Mouse (Mus musculus) forebrain, embryonic 13.5 days (tissue): ENCODE results near the gene Pdcd1lg2. TPM values are rescaled to one million over a fixed set of nuclear protein-coding genes. Genes with fewer than 3 reads are reported as not detected.
A peak's percentile ranks its signal among the peaks of the same experiment; 100 is the strongest.
"Not testable (repeated sequence)": the region's sequence is repeated elsewhere in the genome, so short reads cannot be mapped to it uniquely, and the experiment has no call there.

ENCODE experiments used
- ATAC-seq: fragments of 200-750 bp; cut with Nextera tagmentation; 2 replicates; pipeline ENCODE4 v1.8.0; 2017
- H3K27ac ChIP-seq: fragments of 300-500 bp; sonication (generic); 2 replicates; pipeline ENCODE4 v1.5.1; 2015; ENCODE audit warnings: inconsistent platforms, mild to moderate bottlenecking, moderate library complexity
- H3K27me3 ChIP-seq: fragments of 300-500 bp; sonication (generic); 2 replicates; pipeline ENCODE4 v1.6.1; 2015; ENCODE audit warnings: mild to moderate bottlenecking, inconsistent platforms
- H3K36me3 ChIP-seq: fragments of 300-500 bp; sonication (generic); 2 replicates; pipeline ENCODE4 v1.6.1; 2015; ENCODE audit warnings: mild to moderate bottlenecking, inconsistent platforms; ENCODE audit not compliant: poor library complexity, severe bottlenecking
- H3K4me1 ChIP-seq: fragments of 300-500 bp; sonication (generic); 2 replicates; pipeline ENCODE4 v1.6.1; 2015; ENCODE audit warnings: inconsistent platforms
- H3K4me2 ChIP-seq: fragments of 300-500 bp; sonication (generic); 2 replicates; pipeline ENCODE4 v1.6.1; 2015; ENCODE audit warnings: inconsistent platforms, mild to moderate bottlenecking, moderate library complexity
- H3K4me3 ChIP-seq: fragments of 300-500 bp; sonication (generic); 2 replicates; pipeline ENCODE4 v1.5.1; 2015; ENCODE audit warnings: mild to moderate bottlenecking, inconsistent platforms
- H3K9ac ChIP-seq: fragments of 300-500 bp; sonication (generic); 2 replicates; pipeline ENCODE4 v1.6.1; 2015; ENCODE audit warnings: mild to moderate bottlenecking, inconsistent platforms
- H3K9me3 ChIP-seq: fragments of 300-500 bp; sonication (generic); replicated peaks from 2 replicates; pipeline ENCODE4 v1.6.1; 2016; ENCODE audit warnings: inconsistent platforms
- WGBS: fragments of 180-500 bp; shearing (Covaris S2); methylation state at CpG from one replicate; pipeline ENCODE4 v1.1.7; 2015; 5-methylcytosine and 5-hydroxymethylcytosine counted together
- polyA plus RNA-seq: library from polyadenylated mRNA; unstranded; fragments of >200 nt; fragmentation: Nextera tagmentation; extraction: Ambion mirVana; gene quantifications from 2 replicates; pipeline ENCODE4 v1.2.1, GENCODE M21; 2015

Gene Pdcd1lg2
- polyA plus RNA-seq, 1 experiment from 2014 or later: not detected

DNA sequence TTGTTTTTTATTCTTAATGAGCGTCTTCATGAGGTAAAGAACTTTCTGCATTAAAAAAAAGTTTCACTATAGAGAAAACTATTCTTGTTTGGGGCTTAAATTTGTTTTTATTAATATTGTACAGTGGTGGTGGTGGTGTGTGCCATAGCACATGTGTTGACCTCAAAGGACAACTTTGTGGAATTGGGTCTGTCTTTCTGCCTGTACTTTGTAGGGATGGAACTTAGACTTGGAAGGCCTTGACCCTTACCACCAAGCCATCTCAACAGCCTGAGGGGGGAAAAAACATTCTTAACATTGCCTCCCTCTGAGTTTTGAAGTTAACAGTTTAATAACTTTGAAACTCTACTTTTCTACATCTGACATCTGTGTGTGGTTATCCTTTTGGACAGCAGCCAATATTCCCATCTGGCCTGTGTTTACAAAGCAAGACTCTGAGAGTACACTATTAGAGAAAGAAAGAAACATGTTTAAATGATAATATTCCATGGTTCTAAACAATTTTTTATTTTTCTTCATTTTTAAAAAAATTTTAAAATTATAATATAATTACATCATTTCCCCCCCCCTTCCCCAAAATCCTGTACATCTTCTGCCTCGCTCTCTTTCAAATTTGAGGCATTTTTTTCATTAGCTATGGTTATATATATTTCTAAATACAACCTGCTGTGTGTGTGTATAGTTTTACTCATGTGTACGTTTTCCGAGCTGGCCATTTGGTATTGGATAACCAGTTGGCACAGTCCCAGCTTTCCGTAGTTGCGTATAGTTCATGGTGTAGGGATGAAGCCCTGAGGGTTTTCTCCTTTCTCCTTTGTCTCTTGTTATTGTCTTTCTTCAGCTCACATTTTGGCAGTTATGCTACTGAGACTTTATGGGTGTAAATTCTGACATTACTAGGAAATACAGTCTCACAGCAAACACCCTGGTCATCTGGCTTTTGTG is 2.0 kb downstream of the Pdcd1lg2 start:
- H3K9ac ChIP-seq: no peak overlapping the region
- peak; percentile 70; the same call in 1 of the 2 replicates for ATAC-seq
- H3K36me3 ChIP-seq: no peaks in the 10 kb centered on the region
- no peak overlapping the region for H3K27ac ChIP-seq
- H3K9me3 ChIP-seq: no peaks in the 10 kb centered on the region
- H3K4me1 ChIP-seq: no peaks in the 10 kb centered on the region; the same call in 1 of the 2 replicates
- no peaks in the 10 kb centered on the region for H3K27me3 ChIP-seq
- H3K4me2 ChIP-seq: no peak overlapping the region
- no peak overlapping the region for H3K4me3 ChIP-seq
- 75% methylated on average over 6 of the region's 6 CpGs for WGBS

DNA sequence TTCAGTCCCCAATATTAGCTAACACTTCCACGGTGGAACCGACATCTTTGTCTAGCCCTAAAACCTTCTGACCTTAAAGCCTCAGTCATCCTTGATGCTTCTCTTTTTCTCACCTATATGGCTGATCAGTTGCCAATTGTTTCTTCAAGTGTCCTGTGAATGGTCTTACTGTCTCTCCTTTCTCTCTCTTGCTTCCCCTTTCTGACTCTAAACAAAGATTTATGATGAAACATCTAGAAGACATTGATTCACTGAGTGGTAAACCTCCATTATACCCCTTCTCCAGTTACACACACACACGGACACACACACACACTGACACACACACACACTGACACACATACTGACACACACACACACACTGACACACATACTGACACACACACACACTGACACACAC is 3.8 kb downstream of the Pdcd1lg2 start:
- Histone ChIP-seq H3K4me1 (no peaks in the 10 kb centered on the region; the same call in 1 of the 2 replicates), H3K27me3 (no peaks in the 10 kb centered on the region), H3K9ac (no peak overlapping the region), H3K27ac (no peak overlapping the region), H3K4me2 (no peak overlapping the region), H3K9me3 (no peaks in the 10 kb centered on the region), H3K36me3 (no peaks in the 10 kb centered on the region), H3K4me3 (no peak overlapping the region)
- no peak for ATAC-seq
- 90% methylated on average over 3 of the region's 3 CpGs for WGBS

DNA sequence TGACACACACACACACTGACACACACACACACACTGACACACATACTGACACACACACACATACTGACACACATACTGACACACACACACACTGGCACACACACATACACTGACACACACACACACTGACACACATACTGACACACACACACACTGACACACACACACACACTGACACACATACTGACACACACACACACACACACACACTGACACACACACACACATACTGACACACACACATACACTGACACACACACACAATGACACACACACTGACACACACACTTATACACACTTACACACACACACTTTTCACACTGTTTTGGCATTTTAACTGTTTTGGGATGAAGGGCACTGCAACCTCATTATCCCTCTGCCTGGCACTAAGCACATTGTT is 4.2 kb downstream of the Pdcd1lg2 start:
- not testable (repeated sequence) for H3K36me3 ChIP-seq, H3K27me3 ChIP-seq, H3K9ac ChIP-seq, H3K9me3 ChIP-seq, H3K27ac ChIP-seq, ATAC-seq, H3K4me2 ChIP-seq, H3K4me3 ChIP-seq, H3K4me1 ChIP-seq

DNA sequence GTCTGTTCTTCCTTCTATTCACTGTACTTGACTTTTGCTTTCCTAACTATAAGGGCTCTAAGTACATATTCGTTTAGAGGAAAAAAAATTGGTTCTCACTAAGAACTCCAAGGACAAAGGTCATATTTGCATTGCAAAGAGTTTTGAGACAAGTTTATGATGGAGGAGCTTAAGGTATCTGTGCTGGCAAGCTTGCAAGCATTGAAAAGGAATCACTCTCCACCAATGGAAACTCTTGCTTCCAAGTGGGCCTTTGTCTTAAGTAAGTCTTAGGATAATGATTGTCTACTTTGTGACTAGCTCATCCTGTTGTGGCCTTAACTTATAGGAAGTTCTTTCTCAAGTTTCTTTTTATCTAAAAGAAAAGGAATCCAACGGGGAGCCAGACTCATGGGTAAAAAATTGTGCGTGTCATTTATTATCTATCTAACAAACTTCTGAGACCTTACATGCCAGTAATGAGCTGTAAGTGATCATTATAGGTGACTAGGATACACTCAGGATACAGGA is 5.7 kb downstream of the Pdcd1lg2 start:
- Histone ChIP-seq H3K4me2 (no peak overlapping the region), H3K4me3 (no peak overlapping the region), H3K36me3 (no peaks in the 10 kb centered on the region), H3K9ac (no peak overlapping the region), H3K4me1 (no peaks in the 10 kb centered on the region; the same call in 1 of the 2 replicates), H3K27ac (no peak overlapping the region), H3K9me3 (no peaks in the 10 kb centered on the region), H3K27me3 (no peaks in the 10 kb centered on the region)
- ATAC-seq: no peak
- 75% methylated on average over 3 of the region's 3 CpGs for WGBS

DNA sequence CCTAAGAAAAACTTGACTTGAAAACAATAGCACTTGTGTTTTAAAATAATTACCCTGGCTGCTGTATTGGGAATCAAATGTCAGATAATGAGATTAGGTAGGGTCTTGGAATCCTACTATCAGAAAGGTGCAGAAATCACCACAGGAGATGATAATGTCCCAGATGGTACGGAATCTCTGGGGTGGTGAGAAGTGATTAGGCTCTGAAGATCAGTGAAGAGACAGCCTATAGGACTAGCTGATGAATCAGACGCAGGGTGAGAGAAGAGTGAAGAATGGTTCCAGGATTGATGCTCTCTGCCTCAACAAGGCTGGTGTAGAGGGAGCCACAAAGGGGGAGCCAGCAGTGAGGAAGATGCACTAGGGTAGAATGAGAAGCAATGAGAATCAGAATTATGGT is 6.5 kb downstream of the Pdcd1lg2 start:
- Histone ChIP-seq H3K9ac (no peak overlapping the region), H3K27ac (no peak overlapping the region), H3K9me3 (no peaks in the 10 kb centered on the region), H3K4me3 (no peak overlapping the region), H3K27me3 (no peaks in the 10 kb centered on the region), H3K4me1 (no peaks in the 10 kb centered on the region; the same call in 1 of the 2 replicates), H3K4me2 (no peak overlapping the region), H3K36me3 (no peaks in the 10 kb centered on the region)
- 67% methylated on average over 2 of the region's 2 CpGs for WGBS
- no peak for ATAC-seq

DNA sequence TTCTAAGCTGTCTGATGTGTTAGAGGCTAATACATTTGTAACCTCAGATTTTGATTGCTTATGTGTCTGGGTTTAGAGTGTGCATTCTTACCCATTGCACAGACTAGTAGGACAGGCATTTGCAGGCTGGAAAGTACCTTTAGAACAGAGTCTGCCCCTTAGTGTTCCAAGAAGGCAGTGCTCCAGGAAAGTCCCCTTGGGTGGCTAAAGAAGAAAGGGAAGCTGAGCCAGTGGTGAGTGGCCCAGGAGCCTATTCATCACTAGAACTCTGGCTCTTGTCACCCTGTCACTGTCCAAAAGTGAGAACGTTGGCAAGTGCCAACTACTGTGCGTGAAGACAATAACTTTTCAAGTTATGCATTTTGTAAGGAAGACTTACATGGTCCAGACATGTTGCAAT is 7.2 kb downstream of the Pdcd1lg2 start:
- H3K4me3 ChIP-seq: no peak overlapping the region
- 94% methylated on average over 2 of the region's 2 CpGs for WGBS
- no peak overlapping the region for H3K9ac ChIP-seq
- no peaks in the 10 kb centered on the region for H3K27me3 ChIP-seq
- H3K4me2 ChIP-seq: no peak overlapping the region
- no peaks in the 10 kb centered on the region; the same call in 1 of the 2 replicates for H3K4me1 ChIP-seq
- H3K9me3 ChIP-seq: no peaks in the 10 kb centered on the region
- no peak overlapping the region for H3K27ac ChIP-seq
- H3K36me3 ChIP-seq: no peaks in the 10 kb centered on the region
- no peak for ATAC-seq

DNA sequence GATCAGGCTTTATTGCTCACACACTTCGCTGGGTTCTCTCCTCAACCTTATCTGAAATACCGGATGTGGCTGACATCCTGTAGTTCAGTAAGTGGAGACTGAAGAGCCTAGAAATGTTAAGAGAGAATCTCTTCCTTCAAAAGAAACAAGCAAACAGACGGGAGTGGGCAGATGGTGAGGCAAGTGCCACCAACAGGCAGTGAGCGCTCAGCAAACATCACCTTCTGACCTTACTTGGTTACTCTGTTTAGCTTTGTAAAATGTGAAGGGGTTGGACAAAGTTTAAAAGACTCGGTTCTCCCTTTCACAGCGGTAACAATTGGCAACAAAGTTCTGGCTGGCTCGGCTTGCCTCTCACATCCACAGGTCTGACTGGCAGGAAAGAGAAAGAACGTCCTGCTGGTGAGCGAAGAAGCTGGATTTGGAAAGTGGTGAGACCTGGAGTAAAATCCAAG is 8.0 kb downstream of the Pdcd1lg2 start:
- Histone ChIP-seq H3K36me3 (no peaks in the 10 kb centered on the region), H3K9ac (no peak overlapping the region), H3K4me3 (no peak overlapping the region), H3K27ac (no peak overlapping the region), H3K4me2 (no peak overlapping the region), H3K4me1 (no peaks in the 10 kb centered on the region), H3K9me3 (no peaks in the 10 kb centered on the region), H3K27me3 (no peaks in the 10 kb centered on the region)
- no peak for ATAC-seq
- 46% methylated on average over 9 of the region's 9 CpGs for WGBS

DNA sequence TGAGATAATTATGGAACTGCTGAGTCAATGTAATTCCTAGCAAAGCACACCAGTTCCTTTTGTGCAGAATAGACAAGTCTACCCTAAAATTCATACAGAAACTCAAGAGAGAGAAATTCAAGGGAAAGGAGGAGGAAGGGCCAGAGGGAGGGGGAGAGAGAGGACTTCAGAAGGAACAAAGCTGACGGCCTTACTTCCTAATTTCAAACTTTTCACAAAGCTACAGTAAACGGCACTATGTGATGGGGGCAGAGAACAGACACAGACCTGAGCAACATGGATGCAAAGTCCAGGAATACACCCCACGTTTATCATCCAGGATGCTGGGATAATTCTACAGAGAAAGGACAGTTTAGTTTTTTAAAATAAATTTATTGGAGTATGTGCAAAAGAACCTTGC is 8.8 kb downstream of the Pdcd1lg2 start:
- H3K4me1 ChIP-seq: no peaks in the 10 kb centered on the region
- H3K27me3 ChIP-seq: no peaks in the 10 kb centered on the region
- H3K9ac ChIP-seq: no peak overlapping the region
- no peaks in the 10 kb centered on the region for H3K9me3 ChIP-seq
- H3K4me3 ChIP-seq: no peak overlapping the region
- H3K27ac ChIP-seq: no peak overlapping the region
- no peaks in the 10 kb centered on the region for H3K36me3 ChIP-seq
- ATAC-seq: no peak
- no peak overlapping the region for H3K4me2 ChIP-seq
- WGBS: 70% methylated on average over 3 of the region's 3 CpGs

DNA sequence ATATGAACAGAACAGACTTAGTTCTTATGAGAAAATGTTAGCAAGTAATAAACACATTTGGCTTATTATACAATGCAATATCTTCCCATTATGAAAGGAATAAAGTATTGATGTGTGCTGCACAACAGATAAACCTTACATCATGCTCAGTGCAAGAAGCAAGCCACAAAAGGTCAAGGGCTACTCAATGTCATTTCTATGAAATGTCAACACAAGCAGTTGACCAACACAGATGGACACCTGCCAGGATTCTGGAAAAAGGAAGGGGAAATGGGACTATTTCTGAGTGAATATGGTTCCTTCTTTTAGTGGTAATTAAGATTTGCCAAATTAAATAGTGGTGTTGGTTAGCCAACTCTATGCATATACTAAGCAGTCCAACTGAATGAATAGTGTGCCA is 9.2 kb downstream of the Pdcd1lg2 start:
- Histone ChIP-seq H3K4me2 (no peak overlapping the region), H3K27me3 (no peaks in the 10 kb centered on the region), H3K27ac (no peak overlapping the region), H3K9me3 (no peaks in the 10 kb centered on the region), H3K4me3 (no peak overlapping the region), H3K4me1 (no peaks in the 10 kb centered on the region), H3K36me3 (no peaks in the 10 kb centered on the region), H3K9ac (no peak overlapping the region)
- no peak for ATAC-seq

DNA sequence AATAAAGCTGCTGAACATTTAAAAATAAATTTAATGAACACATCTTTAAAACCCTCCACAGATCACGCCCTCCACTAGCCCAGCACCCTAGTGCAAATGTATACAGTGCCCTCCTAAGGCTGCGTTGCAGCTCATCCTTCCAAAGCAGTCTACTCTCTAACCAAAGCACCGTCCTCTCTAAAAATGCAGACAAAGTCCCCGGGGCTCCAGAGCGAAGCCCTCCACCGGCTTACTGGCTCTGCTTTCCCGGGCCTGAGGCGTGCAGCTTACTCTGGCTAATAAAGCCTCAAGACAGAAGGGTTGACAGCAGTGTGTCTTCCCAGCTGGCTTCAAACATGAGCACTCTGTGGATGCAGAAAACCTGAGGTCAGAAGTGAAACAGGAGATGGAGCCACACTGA is 9.7 kb downstream of the Pdcd1lg2 start:
- H3K9ac ChIP-seq: no peak overlapping the region
- H3K4me3 ChIP-seq: no peak overlapping the region
- no peaks in the 10 kb centered on the region for H3K36me3 ChIP-seq
- ATAC-seq: no peak
- H3K4me2 ChIP-seq: no peak overlapping the region
- H3K27ac ChIP-seq: no peak overlapping the region
- H3K27me3 ChIP-seq: no peaks in the 10 kb centered on the region
- no peaks in the 10 kb centered on the region for H3K4me1 ChIP-seq
- H3K9me3 ChIP-seq: no peaks in the 10 kb centered on the region
- WGBS: 83% methylated on average over 8 of the region's 8 CpGs

DNA sequence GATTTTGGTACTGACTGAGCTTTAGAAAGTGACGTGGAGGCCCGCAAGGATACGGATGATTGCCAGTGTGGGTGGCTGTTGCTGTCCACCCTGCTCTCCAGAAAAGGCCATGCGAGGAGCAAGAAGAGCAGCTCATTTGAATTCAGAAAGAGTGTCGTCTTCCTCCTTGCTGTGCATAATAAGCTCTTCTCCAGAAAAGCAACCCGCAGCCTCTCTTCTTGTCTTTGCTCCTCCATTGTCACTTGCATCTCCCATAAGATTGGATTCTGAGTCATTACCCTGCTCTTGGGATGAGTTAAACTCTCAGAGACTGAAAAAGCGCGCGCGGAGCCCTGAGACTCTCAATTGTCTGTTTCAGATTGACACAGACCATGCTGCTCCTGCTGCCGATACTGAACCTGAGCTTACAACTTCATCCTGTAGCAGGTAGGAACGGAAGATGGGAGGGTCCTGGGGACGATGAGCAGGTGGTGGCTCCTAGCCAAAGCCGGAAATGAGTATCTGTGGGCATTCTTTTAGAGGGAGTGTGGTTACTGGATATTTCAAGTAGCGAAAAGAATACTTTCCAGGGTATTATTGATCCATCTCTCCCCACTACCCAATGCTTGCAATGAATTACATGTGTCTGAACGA is 11.4 kb downstream of the Pdcd1lg2 start:
- no peak overlapping the region for H3K4me3 ChIP-seq
- H3K4me2 ChIP-seq: no peak overlapping the region
- WGBS: 82% methylated on average over 16 of the region's 16 CpGs
- no peak overlapping the region for H3K9ac ChIP-seq
- H3K27me3 ChIP-seq: no peaks in the 10 kb centered on the region
- H3K4me1 ChIP-seq: no peaks in the 10 kb centered on the region
- no peaks in the 10 kb centered on the region for H3K36me3 ChIP-seq
- ATAC-seq: no peak
- no peak overlapping the region for H3K27ac ChIP-seq
- no peaks in the 10 kb centered on the region for H3K9me3 ChIP-seq

DNA sequence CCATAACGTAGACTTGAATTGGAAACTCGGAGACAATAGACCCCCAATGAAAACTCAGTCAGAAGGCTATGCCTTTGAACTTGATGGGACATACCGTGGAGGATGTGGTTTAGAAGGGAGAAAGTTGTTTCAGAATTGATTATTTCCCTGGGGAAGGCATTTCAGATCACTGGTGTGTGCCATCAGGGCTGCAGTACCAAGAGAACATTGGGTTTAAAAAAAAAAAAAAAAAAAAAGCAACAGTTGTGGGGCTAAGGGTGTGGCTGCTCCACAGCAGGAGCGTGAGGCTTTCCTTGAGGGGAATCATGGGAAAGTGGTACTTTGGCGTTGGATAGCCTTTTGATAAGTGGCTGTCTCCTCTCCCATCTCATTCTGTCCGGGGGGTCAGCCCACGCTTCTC is 12.1 kb downstream of the Pdcd1lg2 start:
- no peak for ATAC-seq
- 80% methylated on average over 7 of the region's 7 CpGs for WGBS
- Histone ChIP-seq H3K9me3 (no peaks in the 10 kb centered on the region), H3K4me1 (no peaks in the 10 kb centered on the region), H3K36me3 (no peaks in the 10 kb centered on the region), H3K9ac (no peak overlapping the region), H3K27ac (no peak overlapping the region), H3K4me2 (no peak overlapping the region), H3K4me3 (no peak overlapping the region), H3K27me3 (no peaks in the 10 kb centered on the region)
